Mouse (Mus musculus) erythroblast, embryonic 14.5 days (primary cell): ENCODE results near the gene Kcnj10.

Experiments
- GATA1 ChIP-seq: IDR thresholded peaks from 2 replicates; pipeline ENCODE4 v1.6.1; 2012; ENCODE audit warnings: low read length, inconsistent platforms, mixed read lengths
- TAL1 ChIP-seq: IDR thresholded peaks from 3 replicates; pipeline ENCODE4 v1.6.1; 2012; ENCODE audit warnings: low read length, inconsistent platforms, mixed read lengths

GRCm38 (mm10) chr1:172332925-172333324 lies 8.1 kb upstream of the Kcnj10 start:
- TF ChIP-seq GATA1 (no peak), TAL1 (no peak)
